Mouse (Mus musculus) bone marrow macrophage, adult 2 months (primary cell): Measurements from ENCODE around the gene Gm42715.

Experiments
- CTCF ChIP-seq: IDR thresholded peaks from 2 replicates; pipeline ENCODE4 v1.5.1; 2012; ENCODE audit warnings: low read depth, mild to moderate bottlenecking, low read length, moderate library complexity
- POLR2A ChIP-seq: IDR thresholded peaks from 2 replicates; pipeline ENCODE4 v1.6.1; 2012; ENCODE audit warnings: mild to moderate bottlenecking, low read depth, low read length, borderline replicate concordance

GRCm38 (mm10) chr7:127475186-127475740 lies 44.1 kb upstream of the Gm42715 start:
- TF ChIP-seq CTCF (no peak), POLR2A (no peak)
